Mouse (Mus musculus): Measurements from ENCODE around the gene Sft2d1.
"Not testable (repeated sequence)": the region's sequence is repeated elsewhere in the genome, so short reads cannot be mapped to it uniquely, and the experiment has no call there.

GRCm38 (mm10) chr17:8337159-8337558 is 26.3 kb downstream of the Sft2d1 start, which contains the start of gene Prr18:
- TF ChIP-seq CTCF (conservative IDR thresholded peaks at IDR 0.05; ENCODE audit: insufficient read depth, insufficient read length, low read depth, low read length); POLR2A (IDR thresholded peaks at IDR 0.05; ENCODE audit: low read depth, low read length): not testable (repeated sequence)
